Mouse (Mus musculus) myocyte (in vitro differentiated cells): ENCODE data around the gene Mapkapk2.

Experiments
- CEBPB ChIP-seq: IDR thresholded peaks from 2 replicates; pipeline ENCODE4 v1.6.1; 2011; ENCODE audit warnings: mild to moderate bottlenecking, moderate library complexity; ENCODE audit not compliant: poor library complexity, insufficient read depth, severe bottlenecking
- E2F4 ChIP-seq: IDR thresholded peaks from one replicate; pipeline ENCODE4 v1.6.1; 2011; ENCODE audit warnings: mild to moderate bottlenecking, control low read depth, moderate library complexity; ENCODE audit not compliant: insufficient read depth
- MAX ChIP-seq: IDR thresholded peaks from one replicate; pipeline ENCODE4 v1.6.1; 2011; ENCODE audit warnings: low read depth, mild to moderate bottlenecking, control low read depth
- MYOD1 ChIP-seq, 3 experiments: IDR thresholded peaks; one replicate each; pipeline ENCODE4 v1.6.1; 2011; ENCODE audit warnings: control low read depth in 2 of 3, low read depth in 2 of 3, mild to moderate bottlenecking in 2 of 3, moderate library complexity in 1 of 3; ENCODE audit not compliant: insufficient read length in 2 of 3, control insufficient read depth in 1 of 3
- POLR2A ChIP-seq: IDR thresholded peaks from one replicate; pipeline ENCODE4 v1.6.1; 2011; ENCODE audit warnings: low read depth, mild to moderate bottlenecking, control low read depth, moderate library complexity; ENCODE audit not compliant: insufficient read length
- POLR2AphosphoS2 ChIP-seq: IDR thresholded peaks from one replicate; pipeline ENCODE4 v1.6.1; 2011; ENCODE audit warnings: low read depth, control low read depth; ENCODE audit not compliant: insufficient read length
- SRF ChIP-seq: IDR thresholded peaks from one replicate; pipeline ENCODE4 v1.6.1; 2011; ENCODE audit warnings: low read depth; ENCODE audit not compliant: control insufficient read depth, insufficient read length
- TCF12 ChIP-seq: IDR thresholded peaks from one replicate; pipeline ENCODE4 v1.6.1; 2011; ENCODE audit warnings: mild to moderate bottlenecking, control low read depth; ENCODE audit not compliant: poor library complexity, insufficient read depth, severe bottlenecking
- TCF3 ChIP-seq: IDR thresholded peaks from one replicate; pipeline ENCODE4 v1.6.1; 2011; ENCODE audit warnings: low read depth, control low read depth; ENCODE audit not compliant: insufficient read length
- USF1 ChIP-seq: IDR thresholded peaks from one replicate; pipeline ENCODE4 v1.6.1; 2011; ENCODE audit warnings: low read depth, mild to moderate bottlenecking, control low read depth, moderate library complexity

DNA sequence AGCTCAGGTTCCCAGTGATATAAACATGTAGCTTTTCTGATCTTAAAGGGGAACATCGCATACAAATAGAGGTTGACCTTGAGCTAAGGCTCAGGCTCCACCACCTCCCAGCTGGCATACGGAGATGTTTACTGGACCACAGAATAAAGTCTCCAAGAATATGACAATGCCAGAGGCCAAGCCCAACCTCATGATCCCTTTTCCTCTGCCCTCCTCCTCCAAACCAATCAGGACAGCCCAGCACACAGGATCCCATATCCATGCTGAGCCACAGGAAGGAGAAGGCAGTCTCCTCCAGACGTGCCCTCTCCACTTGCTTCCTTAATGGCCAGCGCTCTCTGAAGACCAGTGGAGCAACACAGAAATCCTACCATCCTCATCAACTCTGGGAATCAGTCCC, 6.7 kb downstream of the Mapkapk2 start:
- TF ChIP-seq E2F4: no peak
- no peak for TF ChIP-seq CEBPB
- no peak for TF ChIP-seq POLR2A
- TF ChIP-seq TCF12: no peak
- TF ChIP-seq POLR2AphosphoS2: no peak
- TF ChIP-seq SRF: no peak
- TF ChIP-seq USF1: no peak
- TF ChIP-seq MAX: no peak
- TF ChIP-seq MYOD1 (IDR thresholded peaks at IDR 0.05; ENCODE audit: control insufficient read depth in 1 of 3, insufficient read length in 2 of 3, low read depth in 2 of 3): no peak
- TF ChIP-seq TCF3: no peak
